Mouse (Mus musculus): Measurements from ENCODE around the gene Bloc1s3. TPM values are rescaled to one million over a fixed set of nuclear protein-coding genes. Genes with fewer than 3 reads are reported as not detected.

Bloc1s3 gene
- total RNA-seq (2015; ENCODE audit: low replicate concordance), result 3.5 and 4.2 TPM in 2 replicates
- 0.84 and 1.5 TPM in 2 replicates for total RNA-seq (2017; ENCODE audit: low replicate concordance)

- peak; percentile 93 for ATAC-seq (replicated peaks; ENCODE audit: low FRiP score, poor library complexity, severe bottlenecking)
These were observed at the start of gene Bloc1s3, which contains the start of gene Trappc6a for GRCm38 (mm10) chr7:19508150-19508923. Gene Bloc1s3 (minus strand): TSS chr7:19508367. Gene Trappc6a (plus strand): TSS chr7:19508395.

GRCm38 (mm10) chr7:19557086-19557485 lies 48.9 kb upstream of the Bloc1s3 start:
- ATAC-seq (replicated peaks; ENCODE audit: low FRiP score, poor library complexity, severe bottlenecking), result no peak

DNA sequence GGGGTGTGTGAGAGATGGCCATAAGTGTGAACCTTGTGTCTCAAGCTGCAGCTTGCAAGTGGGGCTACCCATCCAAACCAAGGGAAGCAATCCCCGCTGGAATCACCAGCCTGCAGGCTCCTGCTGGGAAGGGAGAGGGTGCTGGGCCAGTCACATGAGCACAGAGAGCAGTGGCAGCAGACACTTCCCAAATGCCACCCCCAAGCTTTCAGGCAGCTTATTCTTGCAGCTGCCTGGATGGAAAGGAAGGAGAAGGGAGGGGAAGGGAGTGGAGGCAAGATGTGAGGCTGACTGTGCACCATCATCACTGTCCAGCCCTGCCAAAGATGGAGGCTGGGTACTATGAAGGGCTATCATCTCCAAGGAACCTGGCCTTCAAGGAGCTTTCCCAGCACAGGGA lies 46.0 kb upstream of the Bloc1s3 start:
- ATAC-seq (replicated peaks; ENCODE audit: low FRiP score, poor library complexity, severe bottlenecking), result no peak

DNA sequence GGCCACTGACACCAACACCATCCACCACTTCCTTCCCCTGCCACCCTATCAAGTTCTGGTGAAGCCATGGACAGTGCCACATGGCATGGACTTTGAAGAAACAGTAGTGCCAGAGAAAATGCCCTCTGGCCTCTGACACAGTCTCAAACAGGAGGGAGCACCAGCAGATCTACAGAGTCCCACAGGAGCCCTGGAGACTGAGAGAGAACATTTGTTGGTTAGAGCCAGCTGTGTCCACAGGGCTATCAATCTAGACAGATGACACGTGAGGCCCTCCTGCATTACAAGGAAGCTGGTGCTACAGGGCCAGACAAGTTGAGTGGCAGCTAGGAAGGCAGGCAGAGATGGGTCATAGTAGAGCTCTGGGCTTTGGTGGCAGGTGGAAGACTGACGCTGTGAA lies 44.3 kb upstream of the Bloc1s3 start:
- no peak for ATAC-seq (replicated peaks; ENCODE audit: low FRiP score, poor library complexity, severe bottlenecking)

GRCm38 (mm10) chr7:19551634-19552033 lies 43.5 kb upstream of the Bloc1s3 start:
- ATAC-seq (replicated peaks; ENCODE audit: low FRiP score, poor library complexity, severe bottlenecking), result no peak

- no peak for ATAC-seq (replicated peaks; ENCODE audit: low FRiP score, poor library complexity, severe bottlenecking)
These were observed 41.2 kb upstream of the Bloc1s3 start for GRCm38 (mm10) chr7:19549394-19549793.

DNA sequence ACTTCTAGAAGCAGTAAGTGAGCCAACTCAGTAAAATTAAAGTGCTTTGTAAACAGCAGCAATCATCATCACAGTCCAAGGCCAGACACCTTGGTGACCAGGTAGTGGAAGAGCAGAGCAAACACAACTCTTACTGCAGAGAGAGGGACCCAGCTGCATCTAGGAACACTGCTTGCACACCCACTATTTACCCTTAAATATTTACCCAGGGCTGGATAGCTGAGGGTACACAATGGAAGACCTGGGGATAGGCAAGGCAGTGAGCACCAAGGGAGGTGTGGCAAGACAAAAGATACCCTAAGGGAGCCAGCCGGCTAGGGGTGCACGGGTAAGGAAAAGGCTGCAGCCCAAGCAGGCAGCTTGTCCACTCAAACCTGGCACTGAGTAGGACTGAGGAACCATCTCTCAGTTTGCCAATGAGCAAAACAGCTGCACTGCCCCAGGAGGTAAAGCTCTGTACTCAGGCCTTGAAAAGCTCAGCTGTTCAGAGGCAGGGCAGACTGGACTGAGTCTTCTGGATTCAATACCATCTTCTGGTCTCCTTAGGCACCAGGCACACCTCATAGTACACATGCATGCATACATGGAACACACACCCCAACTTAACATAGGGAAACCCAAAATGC lies 39.3 kb upstream of the Bloc1s3 start:
- ATAC-seq (replicated peaks; ENCODE audit: low FRiP score, poor library complexity, severe bottlenecking), result no peak

DNA sequence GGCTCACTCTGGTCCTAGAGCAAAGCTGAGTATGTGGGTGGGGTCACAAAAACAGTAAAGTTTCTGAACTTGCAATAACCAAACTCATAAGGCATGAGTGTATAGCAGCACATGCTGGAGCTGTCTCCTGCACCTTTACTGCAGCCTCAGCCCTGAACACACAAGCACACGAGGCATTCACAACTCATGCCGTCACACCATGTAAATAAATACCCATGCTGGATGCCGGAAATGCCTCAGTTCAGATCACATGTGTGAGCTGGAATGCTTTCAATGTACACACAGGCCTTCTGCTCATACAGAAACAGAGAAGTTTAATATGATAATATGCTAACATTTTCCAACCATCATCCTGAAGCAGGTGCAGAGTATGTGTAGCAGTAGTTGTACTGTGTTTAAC lies 37.8 kb upstream of the Bloc1s3 start:
- ATAC-seq (replicated peaks; ENCODE audit: low FRiP score, poor library complexity, severe bottlenecking), result no peak

DNA sequence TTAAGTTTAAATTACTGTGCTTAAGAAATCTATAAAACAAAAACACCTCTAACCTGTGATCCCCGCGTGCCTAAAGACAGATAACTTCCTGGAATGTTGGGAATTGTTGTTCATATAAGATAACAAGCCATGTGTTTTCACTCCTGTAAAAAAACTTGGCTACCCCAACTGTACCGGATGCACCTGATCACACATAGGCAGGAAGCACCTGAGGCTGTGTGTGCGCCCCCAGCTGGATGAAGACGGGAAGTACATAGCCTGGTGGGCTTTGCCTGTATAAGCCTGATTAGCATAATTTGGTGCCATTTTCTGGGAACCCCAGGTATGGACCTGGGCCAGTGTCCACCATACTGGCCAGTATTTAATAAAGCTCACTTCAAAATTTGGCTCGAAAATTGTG lies 35.4 kb upstream of the Bloc1s3 start:
- no peak for ATAC-seq (replicated peaks; ENCODE audit: low FRiP score, poor library complexity, severe bottlenecking)

DNA sequence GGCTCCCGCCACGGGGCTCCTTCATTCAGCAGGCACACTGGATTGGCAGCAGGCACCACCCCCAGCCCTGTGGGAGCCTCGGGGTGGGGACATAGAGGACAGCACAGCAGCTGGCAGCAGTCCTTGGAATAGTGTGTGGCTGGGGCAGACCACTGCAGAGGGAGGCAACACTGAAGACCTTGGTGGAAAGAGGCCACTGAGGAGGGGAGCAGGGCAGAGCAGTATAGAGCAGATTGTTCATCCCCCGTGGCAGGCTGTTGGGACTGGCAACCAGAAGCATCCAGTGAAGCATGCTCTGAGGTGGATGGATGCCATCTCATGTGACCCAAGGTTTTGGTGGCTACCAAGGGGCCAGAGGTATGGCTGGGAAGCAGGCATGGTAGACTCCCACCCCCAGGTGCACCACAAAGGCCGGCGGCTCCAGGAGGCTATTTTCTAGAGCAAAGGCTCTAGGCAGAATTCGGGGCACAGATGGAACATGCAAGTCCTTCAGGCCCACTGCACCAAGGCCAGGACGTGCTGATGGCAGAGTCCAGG lies 34.1 kb upstream of the Bloc1s3 start:
- no peak for ATAC-seq (replicated peaks; ENCODE audit: low FRiP score, poor library complexity, severe bottlenecking)

- ATAC-seq (replicated peaks; ENCODE audit: low FRiP score, poor library complexity, severe bottlenecking), result no peak
These were observed 33.6 kb upstream of the Bloc1s3 start for GRCm38 (mm10) chr7:19541681-19542154.

DNA sequence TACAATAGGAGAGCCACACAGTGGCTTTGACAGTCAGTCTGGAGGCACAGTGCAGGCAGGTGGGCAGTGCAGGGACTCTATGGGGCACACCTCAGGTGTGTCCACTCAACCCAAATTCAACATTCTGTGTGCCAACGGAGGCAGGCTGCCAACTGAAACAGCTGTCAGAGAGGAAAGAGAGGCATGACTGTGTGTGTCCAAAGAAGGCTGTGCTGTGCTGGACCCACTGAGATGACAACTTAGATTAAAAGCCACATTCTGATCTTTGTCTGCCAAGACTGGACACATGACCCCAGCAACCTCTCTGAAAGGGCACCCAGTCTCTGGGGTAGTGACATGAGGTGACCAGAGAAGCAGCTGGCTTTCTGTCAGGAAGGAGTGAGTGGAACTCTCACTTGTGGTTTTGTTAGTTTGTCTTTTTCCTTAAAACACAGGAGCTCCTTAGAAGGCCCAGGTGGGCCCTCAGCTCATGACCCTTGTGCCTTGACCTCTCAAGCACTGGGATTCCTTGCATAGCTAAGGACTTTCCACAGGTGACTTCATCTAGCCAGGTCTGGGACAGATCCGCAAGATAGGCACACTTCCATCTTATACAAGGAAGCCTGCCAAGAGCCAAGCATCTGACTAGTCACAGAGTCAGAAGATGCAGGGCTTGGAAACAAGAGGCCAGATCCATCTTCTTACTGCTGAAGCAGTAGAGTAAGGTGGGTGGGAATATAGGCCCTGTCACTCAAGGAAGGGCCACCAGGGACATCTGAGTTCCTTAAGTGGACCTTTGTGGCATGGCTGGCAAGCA lies 32.8 kb upstream of the Bloc1s3 start:
- no peak for ATAC-seq (replicated peaks; ENCODE audit: low FRiP score, poor library complexity, severe bottlenecking)

DNA sequence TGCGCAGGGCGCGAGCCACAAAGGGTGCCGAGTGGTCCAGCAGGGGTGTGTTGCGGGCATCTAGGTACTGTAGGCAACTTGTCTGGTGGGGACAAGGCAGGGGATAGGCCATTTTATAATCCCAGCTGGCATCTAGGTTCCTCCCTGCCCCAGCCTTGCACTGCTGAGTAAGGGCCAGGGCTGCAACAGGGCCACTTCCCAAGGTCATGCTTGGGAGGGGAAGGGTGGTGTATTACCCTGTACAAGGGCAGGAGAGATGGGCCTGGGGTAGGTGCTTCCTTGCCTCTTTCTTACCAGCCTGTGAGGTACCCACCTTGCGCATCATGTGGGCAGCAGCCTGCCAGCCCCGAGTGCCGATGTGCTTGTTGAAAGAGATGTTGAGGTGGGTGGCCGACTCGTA lies 26.5 kb upstream of the Bloc1s3 start:
- ATAC-seq (replicated peaks; ENCODE audit: low FRiP score, poor library complexity, severe bottlenecking), result no peak

- ATAC-seq (replicated peaks; ENCODE audit: low FRiP score, poor library complexity, severe bottlenecking), result no peak
These were observed 24.1 kb upstream of the Bloc1s3 start for GRCm38 (mm10) chr7:19532240-19532639.

DNA sequence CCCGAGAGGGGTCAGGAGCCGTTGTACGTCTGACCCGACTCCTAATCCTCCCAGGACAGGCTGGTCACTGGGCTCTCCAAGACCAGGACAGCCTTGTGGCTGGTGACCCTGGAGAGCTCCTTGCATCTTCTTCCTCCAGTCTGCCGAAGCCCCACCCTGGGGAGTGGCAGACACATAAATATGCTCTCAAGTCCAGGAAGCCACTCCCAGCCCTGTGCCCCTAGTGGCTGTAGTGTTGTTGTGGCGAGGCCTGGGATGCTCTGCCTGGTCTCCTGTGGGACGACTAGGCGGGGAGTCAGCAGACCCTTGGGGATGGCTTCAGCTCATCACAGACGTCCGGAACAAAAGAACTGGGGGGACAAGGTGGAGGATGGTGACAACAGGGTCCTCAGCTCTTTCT lies 22.9 kb upstream of the Bloc1s3 start:
- no peak for ATAC-seq (replicated peaks; ENCODE audit: low FRiP score, poor library complexity, severe bottlenecking)

DNA sequence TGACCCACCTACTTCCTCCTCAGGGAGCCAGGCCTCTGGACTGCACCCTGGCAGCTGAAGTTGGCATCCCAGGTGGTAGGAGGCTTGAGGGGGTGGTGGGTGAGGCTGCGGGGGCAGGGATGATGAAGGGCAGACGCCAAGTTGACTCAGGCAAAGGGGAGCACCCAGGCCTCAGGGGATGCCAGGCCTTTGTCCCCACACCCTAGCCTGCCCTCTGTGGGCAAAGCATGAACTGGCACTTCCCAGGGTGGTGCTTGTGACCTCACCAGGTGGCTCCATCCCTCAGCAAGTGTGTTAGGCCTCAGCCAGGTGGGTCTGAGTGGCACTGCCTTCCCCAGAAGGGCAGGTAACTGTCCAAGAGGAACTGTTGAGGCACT lies 16.9 kb upstream of the Bloc1s3 start:
- ATAC-seq (replicated peaks; ENCODE audit: low FRiP score, poor library complexity, severe bottlenecking), result no peak

GRCm38 (mm10) chr7:19524420-19525104 lies 16.4 kb upstream of the Bloc1s3 start:
- ATAC-seq (replicated peaks; ENCODE audit: low FRiP score, poor library complexity, severe bottlenecking), result no peak

DNA sequence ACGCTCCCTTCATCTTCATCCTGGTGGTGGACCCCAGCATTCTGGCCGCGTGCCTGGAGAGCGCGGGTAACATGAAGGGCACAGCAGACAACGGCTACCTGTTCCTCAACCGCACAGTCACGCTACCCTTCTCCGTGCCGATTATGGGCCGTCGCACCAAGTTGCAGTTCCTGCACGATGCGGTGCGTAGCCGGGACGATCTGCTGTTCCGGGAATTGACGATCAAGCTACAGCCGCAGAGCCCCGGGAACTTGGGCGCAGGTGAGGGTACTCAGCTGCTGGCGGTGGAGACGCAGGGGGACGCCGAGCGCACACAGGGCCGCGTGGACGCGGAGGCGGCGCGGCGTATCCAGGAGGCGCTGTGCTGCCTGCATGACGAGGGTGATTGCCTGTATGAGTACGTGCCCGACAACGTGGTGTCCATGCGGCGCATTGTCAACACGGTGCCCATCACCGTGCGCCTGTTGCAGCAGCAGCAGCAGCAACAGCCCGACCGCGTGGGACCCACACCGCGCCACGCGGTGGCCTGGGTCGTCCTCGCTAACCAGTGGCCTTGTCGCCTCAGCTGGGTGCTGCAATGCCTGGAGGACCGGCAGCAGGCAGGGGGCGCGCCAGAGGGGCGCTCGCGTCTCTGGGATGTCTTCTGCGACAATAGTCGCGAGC lies 15.7 kb upstream of the Bloc1s3 start:
- ATAC-seq (replicated peaks; ENCODE audit: low FRiP score, poor library complexity, severe bottlenecking), result no peak

Data from erythroblast, adult 5-6 weeks (primary cell).